Mouse (Mus musculus) regulatory T cell (primary cell): ENCODE measurements around the gene Gdf9.

ENCODE experiments used
- in situ Hi-C: fragments of 300-600 bp; cut with MboI, MseI; formaldehyde crosslinking; loops from one replicate; pipeline ENCODE4 v1.15.1; 2025; ENCODE audit warnings: high pct_unique_total_duplicates

Gene Gdf9

GRCm38 (mm10) chr11:53478383-53479170 lies 47.8 kb downstream of the Gdf9 start:
- in situ Hi-C loops = no loop called here

- in situ Hi-C loops = no loop called here
Observed at GRCm38 (mm10) chr11:53479171-53479782, 48.5 kb downstream of the Gdf9 start.

GRCm38 (mm10) chr11:53479783-53480301 lies 49.0 kb downstream of the Gdf9 start, which contains the start of the genes Gm9945 and Sowaha:
Gene Gm9945, plus strand, starts transcription at chr11:53480166.
Gene Sowaha, minus strand, starts transcription at chr11:53480274.
- in situ Hi-C loops = no loop called here

- in situ Hi-C loops = no loop called here
Observed at GRCm38 (mm10) chr11:53481088-53481730, 50.4 kb downstream of the Gdf9 start.

GRCm38 (mm10) chr11:53483159-53483891 lies 52.5 kb downstream of the Gdf9 start:
- in situ Hi-C loops = no loop called here

- in situ Hi-C loops = no loop called here
Observed at GRCm38 (mm10) chr11:53485719-53486118, 54.9 kb downstream of the Gdf9 start.

- in situ Hi-C loops = no loop called here
Observed at GRCm38 (mm10) chr11:53486351-53486750, 55.5 kb downstream of the Gdf9 start.

GRCm38 (mm10) chr11:53486822-53487594 lies 56.2 kb downstream of the Gdf9 start:
- in situ Hi-C loops = no loop called here
